Mouse (Mus musculus): ENCODE data around the gene Lpcat2b. TPM values are rescaled to one million over a fixed set of nuclear protein-coding genes. Genes with fewer than 3 reads are reported as not detected.
"Not testable (repeated sequence)": the region's sequence is repeated elsewhere in the genome, so short reads cannot be mapped to it uniquely, and the experiment has no call there.

Gene Lpcat2b
- not detected in 2 replicates for polyA plus RNA-seq (2015; fragmentation: Nextera tagmentation; extraction: Ambion mirVana)

DNA sequence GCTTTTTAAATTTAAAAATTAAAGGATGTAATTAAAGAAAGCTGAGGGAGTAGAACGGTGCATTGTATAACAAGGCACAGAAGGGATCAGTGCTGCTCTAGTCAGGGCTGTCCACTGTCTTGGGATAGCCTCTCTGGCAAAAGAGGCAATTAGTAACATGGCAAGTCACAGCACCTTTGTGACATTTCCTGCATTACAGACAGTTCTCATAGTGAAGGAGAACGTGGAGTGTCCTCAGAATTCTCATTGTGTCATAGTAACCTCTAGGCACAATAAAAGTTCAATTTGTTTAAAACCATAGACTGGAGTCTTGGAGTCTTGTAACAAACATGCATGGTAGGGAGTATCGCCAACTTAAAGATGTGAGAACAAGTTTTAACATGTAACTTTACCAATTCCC, at the start of gene Lpcat2b:
Gene Lpcat2b, plus strand, starts transcription at position 301 of the 400 bp plus-strand sequence.
- Histone ChIP-seq H3K4me2 (ENCODE audit: low read length) (no peak within 1 kb of the TSS), H3K9ac (ENCODE audit: low read depth, low read length) (no peak within 1 kb of the TSS), H3K4me1 (ENCODE audit: control insufficient read depth, insufficient read depth, low read depth, low read length) (no peaks in the 10 kb centered on the region), H3K4me3 (ENCODE audit: low read length) (no peak within 1 kb of the TSS), H3K27me3 (replicated peaks; ENCODE audit: control insufficient read depth, insufficient read depth, low read length) (no peaks in the 10 kb centered on the region), H3K36me3 (ENCODE audit: control insufficient read depth, insufficient read depth, low read length) (no peaks in the 10 kb centered on the region), H3K9me3 (ENCODE audit: control insufficient read depth, low read length) (no peaks in the 10 kb centered on the region), H3K27ac (ENCODE audit: low read depth, low read length) (no peak within 1 kb of the TSS)
- 74% methylated on average over 3 of the region's 3 CpGs for WGBS
- ATAC-seq: no peak

DNA sequence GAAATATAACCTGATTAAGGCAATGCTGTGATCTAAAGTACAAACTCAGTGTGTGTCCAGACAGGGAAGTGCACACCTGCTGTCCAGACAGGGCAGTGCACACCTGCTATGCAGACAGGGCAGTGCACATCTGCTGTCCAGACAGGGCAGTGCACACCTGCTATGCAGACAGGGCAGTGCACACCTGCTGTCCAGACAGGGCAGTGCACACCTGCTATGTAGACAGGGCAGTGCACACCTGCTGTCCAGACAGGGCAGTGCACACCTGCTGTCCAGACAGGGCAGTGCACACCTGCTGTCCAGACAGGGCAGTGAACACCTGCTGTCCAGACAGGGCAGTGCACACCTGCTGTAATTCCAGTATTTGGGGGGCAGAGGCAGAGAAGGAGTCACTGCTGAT, 44.9 kb upstream of the Lpcat2b start:
- not testable (repeated sequence) for H3K9me3 ChIP-seq (ENCODE audit: control insufficient read depth, low read length); H3K27ac ChIP-seq (ENCODE audit: low read depth, low read length); H3K9ac ChIP-seq (ENCODE audit: low read depth, low read length); H3K27me3 ChIP-seq (replicated peaks; ENCODE audit: control insufficient read depth, insufficient read depth, low read length); H3K36me3 ChIP-seq (ENCODE audit: control insufficient read depth, insufficient read depth, low read length); H3K4me3 ChIP-seq (ENCODE audit: low read length); ATAC-seq; H3K4me2 ChIP-seq (ENCODE audit: low read length); H3K4me1 ChIP-seq (ENCODE audit: control insufficient read depth, insufficient read depth, low read depth, low read length)

DNA sequence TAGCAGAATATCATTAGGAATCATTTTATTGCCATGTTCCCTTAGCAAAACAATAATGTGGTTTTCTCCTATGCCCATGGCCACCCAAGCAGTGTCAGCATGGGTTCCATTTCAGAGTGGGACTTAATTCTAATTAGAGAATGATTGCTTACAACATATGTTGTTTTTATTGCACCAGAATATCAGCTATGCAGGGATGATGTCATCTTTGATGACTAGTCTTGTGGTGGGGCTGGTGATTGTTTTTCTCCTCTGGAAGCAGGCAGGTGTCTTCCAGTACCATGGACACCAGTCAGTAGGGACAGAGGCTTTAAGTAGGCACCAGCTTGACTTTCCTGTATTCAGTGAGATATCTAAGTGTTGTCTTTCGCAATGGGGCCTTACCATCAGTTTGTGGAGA, 43.6 kb upstream of the Lpcat2b start:
- Histone ChIP-seq H3K27ac (ENCODE audit: low read depth, low read length) (no peak overlapping the region), H3K27me3 (replicated peaks; ENCODE audit: control insufficient read depth, insufficient read depth, low read length) (no peaks in the 10 kb centered on the region), H3K4me1 (ENCODE audit: control insufficient read depth, insufficient read depth, low read depth, low read length) (no peaks in the 10 kb centered on the region), H3K4me3 (ENCODE audit: low read length) (no peak overlapping the region), H3K4me2 (ENCODE audit: low read length) (no peak overlapping the region), H3K36me3 (ENCODE audit: control insufficient read depth, insufficient read depth, low read length) (0 out of 2 replicates have a peak, but pooled peaks cover 2% of the 10 kb centered on the region), H3K9ac (ENCODE audit: low read depth, low read length) (no peak overlapping the region), H3K9me3 (ENCODE audit: control insufficient read depth, low read length) (no peaks in the 10 kb centered on the region)
- ATAC-seq: no peak
- WGBS: 85% methylated on average over 1 of the region's 1 CpGs

DNA sequence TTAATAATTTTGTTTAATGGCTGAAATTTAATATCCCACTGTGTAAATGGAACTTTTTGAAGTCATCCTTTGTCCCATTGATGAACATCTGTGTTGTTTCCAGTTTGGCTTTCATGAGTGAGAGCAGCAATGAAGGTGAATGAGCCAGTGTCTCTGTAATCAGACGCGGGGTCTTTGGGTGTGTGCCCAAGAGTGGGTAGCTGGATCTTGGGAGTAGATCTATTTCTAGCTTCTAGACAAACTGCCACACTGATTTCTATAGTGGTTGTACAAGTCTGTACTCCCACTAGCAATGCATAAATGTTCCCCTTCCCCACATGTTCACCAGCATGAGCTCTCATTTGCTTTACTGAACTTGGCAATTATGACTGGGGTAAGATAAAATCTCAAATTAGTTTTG, 42.0 kb upstream of the Lpcat2b start:
- H3K9me3 ChIP-seq (ENCODE audit: control insufficient read depth, low read length): no peaks in the 10 kb centered on the region
- H3K4me2 ChIP-seq (ENCODE audit: low read length): no peak overlapping the region
- no peaks in the 10 kb centered on the region for H3K36me3 ChIP-seq (ENCODE audit: control insufficient read depth, insufficient read depth, low read length)
- no peaks in the 10 kb centered on the region for H3K27me3 ChIP-seq (replicated peaks; ENCODE audit: control insufficient read depth, insufficient read depth, low read length)
- no peak for ATAC-seq
- no peaks in the 10 kb centered on the region for H3K4me1 ChIP-seq (ENCODE audit: control insufficient read depth, insufficient read depth, low read depth, low read length)
- no peak overlapping the region for H3K27ac ChIP-seq (ENCODE audit: low read depth, low read length)
- no peak overlapping the region for H3K9ac ChIP-seq (ENCODE audit: low read depth, low read length)
- no peak overlapping the region for H3K4me3 ChIP-seq (ENCODE audit: low read length)
- 92% methylated on average over 2 of the region's 2 CpGs for WGBS

DNA sequence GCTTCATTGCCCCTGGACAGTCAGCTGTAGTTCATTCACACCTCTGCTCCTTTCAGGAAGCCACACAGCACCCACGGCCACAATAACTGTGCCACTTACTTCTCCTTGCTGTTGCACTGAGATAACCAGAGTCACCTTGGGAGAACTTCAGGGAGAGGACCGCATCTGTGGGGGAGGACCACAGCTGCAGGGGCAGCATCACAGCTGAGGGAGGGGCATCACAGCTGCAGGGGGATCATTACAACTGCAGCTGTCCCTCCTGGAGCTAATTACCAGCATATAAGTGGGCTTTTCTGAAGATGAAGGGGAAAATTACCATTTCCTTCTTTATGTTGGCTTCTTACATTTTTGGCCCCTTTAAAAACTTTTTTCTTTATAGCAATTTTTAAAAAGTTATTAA, 36.9 kb upstream of the Lpcat2b start:
- Histone ChIP-seq H3K9me3 (ENCODE audit: control insufficient read depth, low read length) (no peaks in the 10 kb centered on the region), H3K36me3 (ENCODE audit: control insufficient read depth, insufficient read depth, low read length) (no peaks in the 10 kb centered on the region), H3K4me1 (ENCODE audit: control insufficient read depth, insufficient read depth, low read depth, low read length) (no peaks in the 10 kb centered on the region), H3K27me3 (replicated peaks; ENCODE audit: control insufficient read depth, insufficient read depth, low read length) (no peaks in the 10 kb centered on the region), H3K27ac (ENCODE audit: low read depth, low read length) (no peak overlapping the region), H3K4me2 (ENCODE audit: low read length) (no peak overlapping the region), H3K9ac (ENCODE audit: low read depth, low read length) (no peak overlapping the region), H3K4me3 (ENCODE audit: low read length) (no peak overlapping the region)
- no peak for ATAC-seq
- WGBS: 64% methylated on average over 2 of the region's 2 CpGs

DNA sequence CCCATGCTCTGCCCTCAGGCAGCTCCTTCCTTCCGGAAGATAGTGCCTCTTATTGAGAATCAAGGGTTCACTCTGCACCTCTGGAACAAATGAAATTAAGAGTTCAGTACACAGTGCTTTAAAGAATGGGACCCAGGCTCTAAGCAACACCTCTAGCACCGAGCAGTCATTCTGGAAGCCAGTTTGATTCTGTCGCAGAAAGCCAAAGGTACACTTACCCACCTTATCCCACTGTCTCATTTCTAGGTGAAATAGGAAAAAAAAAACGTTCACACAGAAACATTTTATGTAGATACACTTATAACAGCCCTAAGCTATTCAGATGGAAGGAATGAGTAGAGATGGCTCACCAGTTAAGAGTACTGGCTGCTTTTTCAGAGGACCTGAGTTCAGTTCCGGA, 28.9 kb upstream of the Lpcat2b start, which contains the start of gene Ephx4:
Gene Ephx4, plus strand, starts transcription at position 301 of the 400 bp plus-strand sequence.
- no peaks in the 10 kb centered on the region for H3K9me3 ChIP-seq (ENCODE audit: control insufficient read depth, low read length)
- peak within 1 kb of the TSS; percentile 58 for H3K9ac ChIP-seq (ENCODE audit: low read depth, low read length)
- ATAC-seq: no peak
- no peaks in the 10 kb centered on the region; the same call in 1 of the 2 replicates for H3K4me1 ChIP-seq (ENCODE audit: control insufficient read depth, insufficient read depth, low read depth, low read length)
- H3K36me3 ChIP-seq (ENCODE audit: control insufficient read depth, insufficient read depth, low read length): no peaks in the 10 kb centered on the region
- H3K27ac ChIP-seq (ENCODE audit: low read depth, low read length): no peak within 1 kb of the TSS
- H3K4me3 ChIP-seq (ENCODE audit: low read length): peak within 1 kb of the TSS; percentile 47
- no peaks in the 10 kb centered on the region for H3K27me3 ChIP-seq (replicated peaks; ENCODE audit: control insufficient read depth, insufficient read depth, low read length)
- peak within 1 kb of the TSS; percentile 94 for H3K4me2 ChIP-seq (ENCODE audit: low read length)
- 14% methylated on average over 5 of the region's 5 CpGs for WGBS

DNA sequence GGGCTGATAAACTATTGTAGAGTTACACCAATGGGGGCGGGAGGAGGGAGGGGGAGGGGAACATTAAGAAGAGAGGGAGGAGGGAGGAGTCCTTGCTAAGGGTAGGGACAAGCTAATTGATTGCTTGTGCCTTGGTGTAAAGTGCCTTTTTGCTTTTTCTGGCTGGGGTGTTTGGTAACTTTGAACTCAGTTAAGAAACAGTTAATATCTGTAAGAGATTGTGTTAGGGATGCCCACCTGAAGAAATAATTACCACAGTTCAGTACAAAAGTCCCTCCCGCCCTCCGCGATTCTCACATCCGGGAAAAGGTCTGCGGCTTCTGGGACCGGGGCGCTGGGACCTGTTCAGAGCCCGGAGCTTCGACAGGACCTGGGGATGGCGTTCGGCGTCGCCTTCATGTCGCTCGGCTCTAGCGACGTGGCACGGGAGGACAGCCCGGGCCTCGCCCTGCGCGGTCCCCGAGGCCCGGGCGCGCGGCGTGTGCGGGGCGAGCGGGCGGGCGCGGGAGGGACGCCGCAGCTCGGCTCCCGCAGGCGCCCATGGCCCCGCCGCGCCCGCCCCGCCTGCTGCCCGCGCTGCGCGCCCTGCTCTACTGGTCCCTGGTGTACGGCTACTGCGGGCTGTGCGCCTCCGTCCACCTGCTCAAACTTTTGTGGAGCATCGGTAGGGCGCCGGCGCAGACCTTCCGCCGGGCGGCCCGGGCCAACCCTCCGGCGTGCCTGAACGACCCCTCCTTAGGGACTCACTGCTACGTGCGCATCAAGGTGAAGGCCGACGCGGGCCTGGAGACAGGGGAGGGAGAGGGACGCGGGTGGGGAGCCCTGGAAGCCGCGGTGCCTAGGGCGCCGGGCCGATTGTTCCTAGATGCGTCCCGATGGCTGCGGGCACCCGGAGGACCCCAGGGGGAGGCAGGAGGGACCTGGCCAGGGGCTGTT, 28.1 kb upstream of the Lpcat2b start:
- peak overlapping the region; percentile 58 for H3K9ac ChIP-seq (ENCODE audit: low read depth, low read length)
- H3K4me3 ChIP-seq (ENCODE audit: low read length): peak overlapping the region; percentile 47
- no peak overlapping the region for H3K27ac ChIP-seq (ENCODE audit: low read depth, low read length)
- no peaks in the 10 kb centered on the region; the same call in 1 of the 2 replicates for H3K4me1 ChIP-seq (ENCODE audit: control insufficient read depth, insufficient read depth, low read depth, low read length)
- under 1% methylated on average over 75 of the region's 80 CpGs for WGBS
- ATAC-seq: peak; percentile 84
- no peaks in the 10 kb centered on the region for H3K27me3 ChIP-seq (replicated peaks; ENCODE audit: control insufficient read depth, insufficient read depth, low read length)
- H3K36me3 ChIP-seq (ENCODE audit: control insufficient read depth, insufficient read depth, low read length): no peaks in the 10 kb centered on the region
- no peaks in the 10 kb centered on the region for H3K9me3 ChIP-seq (ENCODE audit: control insufficient read depth, low read length)
- peak overlapping the region; percentile 94 for H3K4me2 ChIP-seq (ENCODE audit: low read length)

DNA sequence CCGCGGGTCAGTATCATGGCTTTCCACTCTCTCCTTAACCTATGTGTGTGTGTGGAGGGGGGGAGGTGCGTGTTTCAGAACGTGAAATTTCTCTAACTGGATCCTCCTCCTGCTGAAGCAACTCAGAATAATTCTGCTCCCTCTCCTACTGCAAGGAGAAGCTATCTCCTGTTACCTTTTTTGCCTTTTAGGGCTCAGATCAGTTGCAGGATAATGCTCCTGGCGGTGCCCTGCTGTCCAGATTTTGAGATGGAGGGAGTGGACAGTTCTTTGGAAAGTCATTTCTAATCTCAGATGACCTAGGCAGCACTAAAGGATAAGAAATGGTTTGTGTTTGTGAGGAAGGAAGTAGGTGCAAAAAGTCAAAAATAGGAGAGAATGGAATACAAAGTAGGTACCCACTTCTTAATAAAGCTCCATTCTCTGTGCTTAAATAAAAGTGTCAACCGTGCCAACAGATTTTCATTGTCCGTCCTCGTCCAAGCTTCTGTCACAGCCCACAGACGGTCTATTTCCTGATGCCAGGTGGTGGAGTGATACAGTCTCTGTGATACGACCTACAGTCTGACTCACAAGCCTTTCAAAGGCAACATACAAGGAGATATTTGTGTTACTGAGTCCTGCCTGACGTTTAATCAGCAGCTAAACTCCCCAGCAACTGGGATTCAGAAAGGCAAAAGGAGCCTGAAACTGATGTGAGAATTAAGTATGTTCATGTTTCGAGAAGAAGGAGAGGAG, 27.2 kb upstream of the Lpcat2b start:
- no peaks in the 10 kb centered on the region for H3K36me3 ChIP-seq (ENCODE audit: control insufficient read depth, insufficient read depth, low read length)
- peak overlapping the region; percentile 58 for H3K9ac ChIP-seq (ENCODE audit: low read depth, low read length)
- H3K4me1 ChIP-seq (ENCODE audit: control insufficient read depth, insufficient read depth, low read depth, low read length): no peaks in the 10 kb centered on the region; the same call in 1 of the 2 replicates
- peak overlapping the region; percentile 47 for H3K4me3 ChIP-seq (ENCODE audit: low read length)
- no peaks in the 10 kb centered on the region for H3K9me3 ChIP-seq (ENCODE audit: control insufficient read depth, low read length)
- ATAC-seq: no peak
- H3K27me3 ChIP-seq (replicated peaks; ENCODE audit: control insufficient read depth, insufficient read depth, low read length): no peaks in the 10 kb centered on the region
- 26% methylated on average over 12 of the region's 12 CpGs for WGBS
- no peak overlapping the region for H3K27ac ChIP-seq (ENCODE audit: low read depth, low read length)
- H3K4me2 ChIP-seq (ENCODE audit: low read length): peak overlapping the region; percentile 94

DNA sequence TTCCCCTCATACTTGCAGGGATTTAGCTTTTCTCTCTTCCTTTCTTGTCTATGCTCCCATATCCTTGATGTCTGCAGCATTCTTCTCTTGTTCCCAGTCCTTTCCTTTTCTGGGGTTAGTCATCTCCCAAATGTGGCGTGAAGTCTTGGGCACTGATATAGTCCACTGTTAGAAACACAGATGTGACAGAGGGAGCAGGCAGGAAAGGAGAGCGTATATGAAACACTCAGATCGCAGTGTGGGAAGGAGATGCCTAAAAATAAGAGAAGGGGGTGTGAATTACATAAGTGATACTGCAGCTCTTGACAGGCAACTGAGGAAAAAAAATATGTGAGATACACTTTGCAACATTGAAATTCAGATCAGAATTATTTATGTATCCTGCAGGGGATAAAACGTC, 26.0 kb upstream of the Lpcat2b start:
- H3K4me3 ChIP-seq (ENCODE audit: low read length): no peak overlapping the region
- H3K27ac ChIP-seq (ENCODE audit: low read depth, low read length): no peak overlapping the region
- H3K27me3 ChIP-seq (replicated peaks; ENCODE audit: control insufficient read depth, insufficient read depth, low read length): no peaks in the 10 kb centered on the region
- H3K36me3 ChIP-seq (ENCODE audit: control insufficient read depth, insufficient read depth, low read length): no peaks in the 10 kb centered on the region
- ATAC-seq: no peak
- H3K9ac ChIP-seq (ENCODE audit: low read depth, low read length): no peak overlapping the region
- no peaks in the 10 kb centered on the region; the same call in 1 of the 2 replicates for H3K4me1 ChIP-seq (ENCODE audit: control insufficient read depth, insufficient read depth, low read depth, low read length)
- H3K4me2 ChIP-seq (ENCODE audit: low read length): no peak overlapping the region
- WGBS: 83% methylated on average over 4 of the region's 4 CpGs
- no peaks in the 10 kb centered on the region for H3K9me3 ChIP-seq (ENCODE audit: control insufficient read depth, low read length)
